Mouse (Mus musculus) kidney, postnatal 0 days (tissue): ENCODE results near the gene Sult4a1. TPM values are rescaled to one million over a fixed set of nuclear protein-coding genes. Genes with fewer than 3 reads are reported as not detected.
A peak's percentile ranks its signal among the peaks of the same experiment; 100 is the strongest.

Experiments used
- ATAC-seq: fragments of 200-750 bp; cut with Nextera tagmentation; replicated peaks from 2 replicates; pipeline ENCODE4 v1.8.0; 2017; ENCODE audit warnings: low read depth, moderate number of reproducible peaks, moderate TSS enrichment, moderate library complexity; ENCODE audit not compliant: low FRiP score
- DNase-seq: peaks from one replicate; pipeline ENCODE4 v3.0.0-alpha.2; 2016; ENCODE audit warnings: low spot score
- H3K27ac ChIP-seq: fragments of 300-500 bp; sonication (generic); 2 replicates; pipeline ENCODE4 v1.5.1; 2014; ENCODE audit warnings: mild to moderate bottlenecking
- H3K27me3 ChIP-seq: fragments of 300-500 bp; sonication (generic); 2 replicates; pipeline ENCODE4 v1.6.1; 2014; ENCODE audit warnings: low read length, mixed read lengths; ENCODE audit not compliant: insufficient read depth
- H3K36me3 ChIP-seq: fragments of 300-500 bp; sonication (generic); 2 replicates; pipeline ENCODE4 v1.6.1; 2014; ENCODE audit warnings: low read length, mixed read lengths; ENCODE audit not compliant: insufficient read depth
- H3K4me1 ChIP-seq: fragments of 300-500 bp; sonication (generic); replicated peaks from 2 replicates; pipeline ENCODE4 v1.6.1; 2014; ENCODE audit warnings: antibody characterized with exemption, low read length, mixed read lengths; ENCODE audit not compliant: insufficient read depth
- H3K4me2 ChIP-seq: fragments of 300-500 bp; sonication (generic); 2 replicates; pipeline ENCODE4 v1.6.1; 2014; ENCODE audit warnings: mild to moderate bottlenecking, low read length, moderate library complexity, mixed read lengths
- H3K4me3 ChIP-seq: fragments of 300-500 bp; sonication (generic); replicated peaks from 2 replicates; pipeline ENCODE4 v1.5.1; 2014; ENCODE audit warnings: low read depth, low read length
- H3K9ac ChIP-seq: fragments of 300-500 bp; sonication (generic); 2 replicates; pipeline ENCODE4 v1.6.1; 2014; ENCODE audit warnings: low read depth, low read length
- H3K9me3 ChIP-seq: fragments of 300-500 bp; sonication (generic); replicated peaks from 2 replicates; pipeline ENCODE4 v1.6.1; 2016; ENCODE audit warnings: low read length, inconsistent platforms, mixed read lengths
- CTCF ChIP-seq: IDR thresholded peaks from 2 replicates; pipeline ENCODE4 v1.5.1; 2016; ENCODE audit warnings: antibody characterized with exemption, low read depth, mild to moderate bottlenecking, moderate library complexity
- WGBS: fragments of 180-500 bp; shearing (Covaris S2); extraction: QIAGEN DNeasy Blood & Tissue Kit; methylation state at CpG from one replicate; pipeline ENCODE4 v1.1.7; 2014; 5-methylcytosine and 5-hydroxymethylcytosine counted together
- polyA plus RNA-seq: library from polyadenylated mRNA; unstranded; fragments of >200 nt; fragmentation: Nextera tagmentation; extraction: Ambion mirVana; gene quantifications from 2 replicates; pipeline ENCODE4 v1.2.1, GENCODE M21; 2015

Sult4a1 gene
- polyA plus RNA-seq, 1 experiment from 2014 or later = 0.34 TPM

- Histone ChIP-seq H3K9ac (no peak overlapping the region), H3K27ac (no peak overlapping the region), H3K4me2 (no peak overlapping the region), H3K4me3 (no peak overlapping the region), H3K36me3 (no peaks in the 10 kb centered on the region), H3K9me3 (no peaks in the 10 kb centered on the region), H3K4me1 (no peaks in the 10 kb centered on the region), H3K27me3 (peaks cover 31% of the 10 kb centered on the region)
- 20% methylated on average over 8 of the region's 8 CpGs for WGBS
- TF ChIP-seq CTCF = no peak
- no peak for ATAC-seq
- DNase-seq = no peak
These were observed 32.5 kb downstream of the Sult4a1 start for GRCm38 (mm10) chr15:84073058-84073457.

GRCm38 (mm10) chr15:84072226-84072625 is 33.3 kb downstream of the Sult4a1 start:
- Histone ChIP-seq H3K27me3 (peaks cover 34% of the 10 kb centered on the region), H3K4me2 (no peak overlapping the region), H3K4me3 (no peak overlapping the region), H3K36me3 (no peaks in the 10 kb centered on the region), H3K4me1 (no peaks in the 10 kb centered on the region), H3K9me3 (no peaks in the 10 kb centered on the region), H3K9ac (no peak overlapping the region), H3K27ac (no peak overlapping the region)
- peak; percentile 63 for TF ChIP-seq CTCF
- WGBS = 34% methylated on average over 7 of the region's 7 CpGs
- DNase-seq (peak; percentile 63), ATAC-seq (no peak)

GRCm38 (mm10) chr15:84070116-84070676 is 35.4 kb downstream of the Sult4a1 start:
- Histone ChIP-seq H3K36me3 (no peaks in the 10 kb centered on the region), H3K27me3 (peaks cover 30% of the 10 kb centered on the region), H3K27ac (no peak overlapping the region), H3K4me1 (no peaks in the 10 kb centered on the region), H3K9me3 (no peaks in the 10 kb centered on the region), H3K4me2 (peak overlapping the region; percentile 3; the same call in 1 of the 2 replicates), H3K4me3 (no peak overlapping the region), H3K9ac (no peak overlapping the region)
- peak; percentile 50 for DNase-seq
- no peak for TF ChIP-seq CTCF
- ATAC-seq = no peak
- WGBS = 2% methylated on average over 13 of the region's 13 CpGs

GRCm38 (mm10) chr15:84069455-84070050 is 36.0 kb downstream of the Sult4a1 start:
- Histone ChIP-seq H3K36me3 (no peaks in the 10 kb centered on the region), H3K27ac (no peak overlapping the region), H3K9me3 (no peaks in the 10 kb centered on the region), H3K4me2 (0 out of 2 replicates have a peak overlapping the region, but pooled peaks have one; percentile 3), H3K4me1 (no peaks in the 10 kb centered on the region), H3K27me3 (peaks cover 28% of the 10 kb centered on the region), H3K4me3 (no peak overlapping the region), H3K9ac (no peak overlapping the region)
- no peak for TF ChIP-seq CTCF
- WGBS = 5% methylated on average over 16 of the region's 16 CpGs
- ATAC-seq (no peak), DNase-seq (no peak)

DNA sequence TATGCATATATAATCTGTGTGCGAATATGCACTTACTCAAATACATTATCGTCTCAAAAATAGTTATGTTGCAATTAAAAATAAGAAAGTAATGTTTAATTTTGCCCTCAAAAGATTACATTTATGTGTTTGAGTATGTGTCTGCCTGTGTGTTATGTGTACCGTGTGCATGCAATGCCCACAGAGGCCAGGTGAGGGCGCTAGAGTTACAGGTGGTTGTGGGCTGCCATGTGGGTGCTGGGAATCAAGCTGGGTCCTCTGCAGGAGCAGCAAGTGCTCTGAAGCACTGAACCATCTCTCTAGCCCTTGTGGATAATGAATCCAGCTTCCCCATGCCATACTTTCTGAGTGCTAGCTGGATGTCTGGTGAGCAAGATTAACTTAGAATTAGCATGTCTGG is 39.9 kb downstream of the Sult4a1 start:
- no peaks in the 10 kb centered on the region for H3K9me3 ChIP-seq
- no peaks in the 10 kb centered on the region for H3K4me1 ChIP-seq
- DNase-seq (no peak), ATAC-seq (no peak)
- H3K27me3 ChIP-seq = peaks cover 23% of the 10 kb centered on the region
- no peak overlapping the region for H3K27ac ChIP-seq
- TF ChIP-seq CTCF = no peak
- no peaks in the 10 kb centered on the region for H3K36me3 ChIP-seq
- H3K4me2 ChIP-seq = no peak overlapping the region
- WGBS = 69% methylated on average over 4 of the region's 4 CpGs
- H3K4me3 ChIP-seq = no peak overlapping the region
- no peak overlapping the region for H3K9ac ChIP-seq

DNA sequence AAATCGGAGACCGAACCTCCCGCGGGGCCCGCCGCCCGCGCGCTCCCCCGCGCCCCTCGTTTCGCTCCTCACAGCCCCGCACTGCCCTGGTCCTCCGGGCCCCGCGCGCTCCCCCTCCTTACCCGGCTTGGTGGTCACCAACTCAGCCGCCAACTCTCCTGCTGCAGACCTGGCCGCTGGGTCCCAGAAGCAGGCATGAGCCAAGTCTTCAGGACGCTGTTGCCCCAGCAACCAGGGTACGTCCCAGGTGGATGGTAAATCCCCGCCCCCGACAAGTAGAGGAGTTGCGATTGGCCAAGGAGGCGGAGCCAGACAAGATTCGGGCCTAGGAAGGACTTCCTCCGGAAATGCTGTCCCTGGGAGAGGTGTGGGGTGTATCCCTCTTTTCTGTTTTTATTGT is 40.4 kb downstream of the Sult4a1 start, which contains the start of gene Efcab6:
Gene Efcab6 (minus strand): TSS at position 240 of the 400 bp plus-strand sequence.
- no peaks in the 10 kb centered on the region for H3K4me1 ChIP-seq
- DNase-seq (no peak), ATAC-seq (no peak)
- H3K9me3 ChIP-seq = no peaks in the 10 kb centered on the region
- peaks cover 17% of the 10 kb centered on the region; the same call in 1 of the 2 replicates for H3K27me3 ChIP-seq
- no peak for TF ChIP-seq CTCF
- no peak within 1 kb of the TSS for H3K9ac ChIP-seq
- WGBS = 3% methylated on average over 29 of the region's 29 CpGs
- no peaks in the 10 kb centered on the region for H3K36me3 ChIP-seq
- no peak within 1 kb of the TSS for H3K4me3 ChIP-seq
- no peak within 1 kb of the TSS for H3K27ac ChIP-seq
- H3K4me2 ChIP-seq = peak within 1 kb of the TSS; percentile 32
